Mouse (Mus musculus) heart, postnatal 0 days (tissue): ENCODE data around the gene Eif3b.

Experiments
- CTCF ChIP-seq: IDR thresholded peaks from 2 replicates; pipeline ENCODE4 v1.5.1; 2016; ENCODE audit warnings: antibody characterized with exemption, control low read depth, low read depth
- EP300 ChIP-seq: IDR thresholded peaks from 2 replicates; pipeline ENCODE4 v1.6.1; 2016; ENCODE audit warnings: antibody characterized with exemption, low read depth

DNA sequence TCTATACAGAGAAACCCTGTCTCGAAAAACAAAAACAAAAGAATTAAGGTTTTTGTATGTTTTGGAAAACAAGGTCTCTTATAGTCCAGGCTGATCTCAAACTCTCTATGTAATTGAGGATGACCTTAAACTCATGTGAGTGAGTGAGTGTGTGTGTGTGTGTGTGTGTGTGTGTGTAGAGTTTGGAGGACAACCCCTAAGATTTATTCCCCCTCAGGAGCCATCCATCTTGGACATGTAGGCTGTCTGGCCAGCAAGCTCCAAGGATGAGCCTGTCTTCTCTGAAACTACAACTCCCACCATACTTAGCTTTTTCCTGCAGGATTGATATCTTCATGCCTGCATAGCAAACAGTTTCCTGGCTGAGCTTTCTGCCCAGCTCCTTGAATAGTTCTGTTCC, 27.7 kb upstream of the Eif3b start:
- TF ChIP-seq CTCF (no peak), EP300 (no peak)
